Mouse (Mus musculus): ENCODE measurements around the gene Itih5. TPM values are rescaled to one million over a fixed set of nuclear protein-coding genes. Genes with fewer than 3 reads are reported as not detected.

Itih5 gene
- total and polyA plus RNA-seq, 2 experiments from 2014 or later: 7.4 to 42.9 TPM

- H3K4me3 ChIP-seq (ENCODE audit: low read depth, low read length): no peak overlapping the region
- 68% methylated on average over 1 of the region's 1 CpGs for WGBS
- ATAC-seq (ENCODE audit: insufficient read depth, low read depth): no peak
- TF ChIP-seq CTCF (IDR thresholded peaks at IDR 0.05; ENCODE audit: low read depth) (no peak), EP300 (IDR thresholded peaks at IDR 0.05; ENCODE audit: low read depth) (no peak)
- H3K9me3 ChIP-seq (replicated peaks; ENCODE audit: control insufficient read depth, low read length): no peaks in the 10 kb centered on the region
- H3K36me3 ChIP-seq (replicated peaks; ENCODE audit: control insufficient read depth, insufficient read depth, low read length): no peaks in the 10 kb centered on the region
- no peaks in the 10 kb centered on the region for H3K27me3 ChIP-seq (ENCODE audit: control insufficient read depth, insufficient read depth, low read length)
- no peak for DNase-seq (ENCODE audit: low spot score)
- H3K27ac ChIP-seq (ENCODE audit: low read depth): no peak overlapping the region
- no peak overlapping the region for H3K9ac ChIP-seq (replicated peaks; ENCODE audit: low read depth, low read length)
- no peaks in the 10 kb centered on the region for H3K4me1 ChIP-seq (ENCODE audit: control insufficient read depth, insufficient read depth)
- no peak overlapping the region for H3K4me2 ChIP-seq (ENCODE audit: low read depth, low read length)
Observed at GRCm38 (mm10) chr2:10226907-10227306, 73.5 kb downstream of the Itih5 start.

GRCm38 (mm10) chr2:10231971-10232370 is 78.6 kb downstream of the Itih5 start:
- Histone ChIP-seq H3K27me3 (ENCODE audit: control insufficient read depth, insufficient read depth, low read length) (no peaks in the 10 kb centered on the region), H3K4me3 (ENCODE audit: low read depth, low read length) (no peak overlapping the region), H3K4me2 (ENCODE audit: low read depth, low read length) (no peak overlapping the region), H3K36me3 (replicated peaks; ENCODE audit: control insufficient read depth, insufficient read depth, low read length) (no peaks in the 10 kb centered on the region), H3K9me3 (replicated peaks; ENCODE audit: control insufficient read depth, low read length) (no peaks in the 10 kb centered on the region), H3K4me1 (ENCODE audit: control insufficient read depth, insufficient read depth) (no peaks in the 10 kb centered on the region), H3K27ac (ENCODE audit: low read depth) (no peak overlapping the region), H3K9ac (replicated peaks; ENCODE audit: low read depth, low read length) (no peak overlapping the region)
- DNase-seq (ENCODE audit: low spot score): no peak
- WGBS: 32% methylated on average over 6 of the region's 6 CpGs
- 0 out of 2 replicates have a peak, but pooled peaks have one; percentile 30 for ATAC-seq (ENCODE audit: insufficient read depth, low read depth)
- TF ChIP-seq EP300 (IDR thresholded peaks at IDR 0.05; ENCODE audit: low read depth) (no peak), CTCF (IDR thresholded peaks at IDR 0.05; ENCODE audit: low read depth) (no peak)

- no peak overlapping the region for H3K4me2 ChIP-seq (ENCODE audit: low read depth, low read length)
- no peaks in the 10 kb centered on the region for H3K9me3 ChIP-seq (replicated peaks; ENCODE audit: control insufficient read depth, low read length)
- DNase-seq (ENCODE audit: low spot score): no peak
- H3K4me1 ChIP-seq (ENCODE audit: control insufficient read depth, insufficient read depth): no peaks in the 10 kb centered on the region
- no peak for ATAC-seq (ENCODE audit: insufficient read depth, low read depth)
- no peak overlapping the region for H3K27ac ChIP-seq (ENCODE audit: low read depth)
- no peak overlapping the region for H3K4me3 ChIP-seq (ENCODE audit: low read depth, low read length)
- no peak overlapping the region for H3K9ac ChIP-seq (replicated peaks; ENCODE audit: low read depth, low read length)
- H3K27me3 ChIP-seq (ENCODE audit: control insufficient read depth, insufficient read depth, low read length): no peaks in the 10 kb centered on the region
- TF ChIP-seq CTCF (IDR thresholded peaks at IDR 0.05; ENCODE audit: low read depth): no peak
- no peak for TF ChIP-seq EP300 (IDR thresholded peaks at IDR 0.05; ENCODE audit: low read depth)
- no peaks in the 10 kb centered on the region for H3K36me3 ChIP-seq (replicated peaks; ENCODE audit: control insufficient read depth, insufficient read depth, low read length)
- WGBS: 85% methylated on average over 2 of the region's 2 CpGs
Observed at GRCm38 (mm10) chr2:10236554-10236953, 83.2 kb downstream of the Itih5 start.

GRCm38 (mm10) chr2:10242970-10243369 is 89.6 kb downstream of the Itih5 start:
- no peaks in the 10 kb centered on the region for H3K36me3 ChIP-seq (replicated peaks; ENCODE audit: control insufficient read depth, insufficient read depth, low read length)
- no peak for ATAC-seq (ENCODE audit: insufficient read depth, low read depth)
- H3K27me3 ChIP-seq (ENCODE audit: control insufficient read depth, insufficient read depth, low read length): no peaks in the 10 kb centered on the region
- no peak overlapping the region for H3K4me3 ChIP-seq (ENCODE audit: low read depth, low read length)
- no peak overlapping the region for H3K4me2 ChIP-seq (ENCODE audit: low read depth, low read length)
- no peak overlapping the region for H3K9ac ChIP-seq (replicated peaks; ENCODE audit: low read depth, low read length)
- H3K27ac ChIP-seq (ENCODE audit: low read depth): no peak overlapping the region
- DNase-seq (ENCODE audit: low spot score): no peak
- no peaks in the 10 kb centered on the region for H3K9me3 ChIP-seq (replicated peaks; ENCODE audit: control insufficient read depth, low read length)
- H3K4me1 ChIP-seq (ENCODE audit: control insufficient read depth, insufficient read depth): no peaks in the 10 kb centered on the region
- WGBS: 15% methylated on average over 9 of the region's 9 CpGs
- TF ChIP-seq CTCF (IDR thresholded peaks at IDR 0.05; ENCODE audit: low read depth): no peak
- TF ChIP-seq EP300 (IDR thresholded peaks at IDR 0.05; ENCODE audit: low read depth): no peak

- no peak overlapping the region for H3K9ac ChIP-seq (replicated peaks; ENCODE audit: low read depth, low read length)
- H3K27me3 ChIP-seq (ENCODE audit: control insufficient read depth, insufficient read depth, low read length): no peaks in the 10 kb centered on the region
- ATAC-seq (ENCODE audit: insufficient read depth, low read depth) (no peak), DNase-seq (ENCODE audit: low spot score) (no peak)
- H3K4me2 ChIP-seq (ENCODE audit: low read depth, low read length): no peak overlapping the region
- TF ChIP-seq CTCF (IDR thresholded peaks at IDR 0.05; ENCODE audit: low read depth): no peak
- TF ChIP-seq EP300 (IDR thresholded peaks at IDR 0.05; ENCODE audit: low read depth): no peak
- no peak overlapping the region for H3K27ac ChIP-seq (ENCODE audit: low read depth)
- 43% methylated on average over 9 of the region's 9 CpGs for WGBS
- no peaks in the 10 kb centered on the region for H3K9me3 ChIP-seq (replicated peaks; ENCODE audit: control insufficient read depth, low read length)
- H3K36me3 ChIP-seq (replicated peaks; ENCODE audit: control insufficient read depth, insufficient read depth, low read length): no peaks in the 10 kb centered on the region
- H3K4me3 ChIP-seq (ENCODE audit: low read depth, low read length): no peak overlapping the region
- no peaks in the 10 kb centered on the region for H3K4me1 ChIP-seq (ENCODE audit: control insufficient read depth, insufficient read depth)
Observed at GRCm38 (mm10) chr2:10250441-10250840, 97.1 kb downstream of the Itih5 start.

- no peak overlapping the region for H3K4me2 ChIP-seq (ENCODE audit: low read depth, low read length)
- 74% methylated on average over 4 of the region's 4 CpGs for WGBS
- no peak for DNase-seq (ENCODE audit: low spot score)
- no peaks in the 10 kb centered on the region for H3K36me3 ChIP-seq (replicated peaks; ENCODE audit: control insufficient read depth, insufficient read depth, low read length)
- H3K27ac ChIP-seq (ENCODE audit: low read depth): no peak overlapping the region
- no peak overlapping the region for H3K4me3 ChIP-seq (ENCODE audit: low read depth, low read length)
- TF ChIP-seq EP300 (IDR thresholded peaks at IDR 0.05; ENCODE audit: low read depth): no peak
- no peak for TF ChIP-seq CTCF (IDR thresholded peaks at IDR 0.05; ENCODE audit: low read depth)
- H3K9me3 ChIP-seq (replicated peaks; ENCODE audit: control insufficient read depth, low read length): no peaks in the 10 kb centered on the region
- no peak overlapping the region for H3K9ac ChIP-seq (replicated peaks; ENCODE audit: low read depth, low read length)
- ATAC-seq (ENCODE audit: insufficient read depth, low read depth): no peak
- no peaks in the 10 kb centered on the region for H3K27me3 ChIP-seq (ENCODE audit: control insufficient read depth, insufficient read depth, low read length)
- H3K4me1 ChIP-seq (ENCODE audit: control insufficient read depth, insufficient read depth): no peaks in the 10 kb centered on the region
Observed at GRCm38 (mm10) chr2:10250926-10251325, 97.6 kb downstream of the Itih5 start.
